Mouse (Mus musculus): Measurements from ENCODE around the gene Dctn5.
"Not testable (repeated sequence)": the region's sequence is repeated elsewhere in the genome, so short reads cannot be mapped to it uniquely, and the experiment has no call there.

The Dctn5 gene

DNA sequence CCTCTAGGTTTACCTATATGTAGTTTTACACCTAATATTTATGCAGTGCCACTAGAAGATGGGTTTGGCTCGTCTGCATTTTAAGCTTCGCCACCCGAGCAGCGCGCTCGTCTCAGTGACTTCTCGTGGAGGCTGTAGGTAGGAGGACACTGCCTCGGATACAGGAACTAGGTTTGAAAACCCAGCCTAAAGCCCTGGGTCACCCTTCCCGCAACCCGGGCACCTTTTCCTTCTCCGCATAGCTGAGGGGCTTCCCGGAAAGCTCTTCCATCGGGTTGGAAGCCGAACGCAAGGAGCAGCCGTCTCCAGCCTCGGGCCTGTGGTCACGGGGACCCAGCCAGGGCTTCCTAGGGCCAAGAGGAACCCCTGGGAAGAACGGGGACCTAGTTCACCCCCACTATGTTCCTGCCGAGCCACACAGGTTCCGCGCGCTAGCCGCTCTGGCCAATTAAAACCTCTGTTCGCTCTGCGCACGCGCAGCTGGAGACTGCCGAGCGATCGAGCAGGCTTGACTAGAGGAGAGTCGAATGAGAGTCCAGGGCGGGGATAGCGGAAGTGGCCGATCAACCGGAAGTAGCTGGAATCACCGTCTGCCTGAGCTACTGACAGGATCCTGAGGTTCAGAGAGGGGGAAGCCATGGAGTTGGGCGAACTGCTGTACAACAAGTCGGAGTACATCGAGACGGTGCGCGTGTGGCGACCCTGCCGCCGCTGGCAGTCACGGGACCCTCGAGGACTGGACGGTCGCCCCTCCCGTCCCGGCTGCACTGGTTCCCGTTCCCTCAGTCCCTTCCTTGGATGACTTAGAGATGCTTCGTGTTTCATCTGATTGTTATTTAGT, at the start of gene Dctn5, which contains the start of gene Palb2:
TSS of gene Dctn5 (plus strand) at position 545 of the 841 bp plus-strand sequence.
TSS of gene Palb2 (minus strand) at position 489 of the 841 bp plus-strand sequence.
- peak; percentile 97 for DNase-seq

DNA sequence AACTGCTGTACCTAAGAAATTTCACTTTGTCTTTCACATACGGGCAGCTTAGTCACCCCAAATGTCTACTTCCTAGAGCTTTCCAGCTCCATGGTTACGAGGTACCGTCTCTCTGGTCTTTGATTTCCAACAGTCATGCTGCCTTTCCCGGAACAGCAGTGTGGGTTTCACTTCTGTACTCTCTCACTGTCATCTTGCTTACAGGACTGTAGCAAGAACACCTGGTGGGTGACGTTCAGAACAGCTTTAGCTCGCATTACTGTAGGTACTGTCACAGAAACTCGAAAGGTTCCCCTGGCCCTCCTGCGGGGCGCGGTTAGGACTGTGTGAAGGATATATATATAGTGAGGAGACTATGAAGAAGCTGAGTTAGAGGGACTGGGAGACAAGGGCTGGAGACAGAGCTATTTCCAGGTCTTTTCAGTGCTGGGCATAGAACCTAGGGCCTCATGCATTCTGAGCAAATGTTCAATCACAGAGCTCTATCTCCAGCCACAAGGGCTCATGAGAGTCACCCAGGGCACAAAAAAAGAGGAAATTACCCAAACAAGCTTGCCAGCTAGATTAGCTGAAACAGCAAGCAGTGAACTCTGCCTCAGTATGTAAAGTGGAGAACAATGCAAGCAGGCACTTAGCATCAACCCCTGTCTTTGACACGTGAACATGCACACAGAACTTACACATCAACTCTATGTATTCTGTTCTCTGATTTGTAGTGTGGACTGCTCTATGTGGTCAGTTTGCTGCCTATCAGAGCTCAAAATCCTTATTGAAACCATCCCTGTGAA, 45.5 kb upstream of the Dctn5 start:
- DNase-seq = no peak

DNA sequence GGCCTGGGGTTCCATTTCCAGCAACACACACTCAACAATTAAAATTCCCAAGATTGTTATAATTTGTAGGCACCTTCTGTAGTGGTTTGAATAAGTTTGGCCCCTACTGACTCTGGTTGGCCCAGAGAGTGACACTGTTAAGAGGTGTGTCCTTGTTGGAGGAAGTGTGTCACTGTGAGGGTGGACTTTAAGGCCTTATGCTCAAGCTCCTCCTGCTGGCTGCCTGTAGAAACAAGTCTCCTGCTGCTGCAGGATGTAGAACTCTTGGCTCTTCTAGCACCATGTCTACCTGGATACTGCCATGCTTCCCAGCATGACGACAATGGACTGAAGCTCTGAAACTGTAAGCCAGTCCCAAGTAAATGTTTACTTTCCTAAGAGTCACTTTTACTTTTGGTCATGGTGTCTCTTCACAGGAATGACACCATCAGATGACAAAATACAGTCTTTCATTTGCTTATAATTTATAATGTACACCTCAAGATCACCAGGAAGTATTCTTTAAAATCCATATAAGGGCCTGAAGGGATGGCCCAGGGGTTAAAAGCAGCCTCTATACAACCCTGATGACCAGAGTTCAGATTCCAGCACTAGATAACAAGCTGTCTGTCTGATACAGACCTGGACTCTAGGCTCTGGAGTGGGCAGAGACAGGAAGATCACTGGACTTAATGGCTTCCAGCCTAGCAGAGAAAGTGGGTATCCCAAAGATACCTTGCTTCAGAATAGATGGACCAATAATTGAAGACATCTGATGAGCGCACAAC, 38.1 kb upstream of the Dctn5 start:
- no peak for DNase-seq

DNA sequence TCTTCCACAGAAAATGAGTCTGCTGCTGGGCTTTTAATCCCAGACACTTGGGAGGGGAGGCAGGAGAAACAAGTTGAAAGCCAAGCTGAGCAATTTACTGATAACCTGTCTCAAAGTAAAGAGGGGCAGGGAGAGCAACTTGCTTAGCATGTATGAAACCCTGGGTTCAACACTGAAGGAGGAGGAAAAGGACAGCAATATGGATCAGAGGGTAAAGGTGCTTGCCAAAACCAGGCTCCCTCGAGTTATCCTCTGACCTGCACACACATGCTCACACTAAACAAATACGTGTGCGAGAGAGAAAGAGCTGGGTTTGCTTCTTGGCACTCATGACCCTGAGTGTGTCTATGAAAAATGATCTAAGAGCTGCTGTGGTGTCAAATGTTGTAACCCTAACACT, 34.8 kb upstream of the Dctn5 start:
- no peak for DNase-seq

DNA sequence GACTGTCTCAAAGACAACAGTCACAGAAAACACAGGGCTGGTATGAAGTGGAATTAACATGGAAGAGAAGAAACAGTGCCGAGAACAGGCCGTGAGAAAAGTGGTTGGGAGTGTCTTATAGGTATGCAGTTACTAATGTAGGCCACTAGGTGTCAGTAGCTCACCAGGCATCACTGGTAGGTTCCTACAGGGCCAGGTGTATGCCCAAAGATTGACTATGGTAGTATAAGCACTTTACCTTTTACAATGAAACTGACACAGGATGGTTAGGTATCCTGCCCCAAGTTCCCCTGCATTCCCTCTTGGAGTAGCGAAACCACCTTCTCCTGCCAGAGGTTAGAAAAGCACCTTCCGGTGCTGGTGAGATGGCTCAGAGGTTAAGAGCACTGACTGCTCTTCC, 33.6 kb upstream of the Dctn5 start:
- DNase-seq = peak; percentile 58

DNA sequence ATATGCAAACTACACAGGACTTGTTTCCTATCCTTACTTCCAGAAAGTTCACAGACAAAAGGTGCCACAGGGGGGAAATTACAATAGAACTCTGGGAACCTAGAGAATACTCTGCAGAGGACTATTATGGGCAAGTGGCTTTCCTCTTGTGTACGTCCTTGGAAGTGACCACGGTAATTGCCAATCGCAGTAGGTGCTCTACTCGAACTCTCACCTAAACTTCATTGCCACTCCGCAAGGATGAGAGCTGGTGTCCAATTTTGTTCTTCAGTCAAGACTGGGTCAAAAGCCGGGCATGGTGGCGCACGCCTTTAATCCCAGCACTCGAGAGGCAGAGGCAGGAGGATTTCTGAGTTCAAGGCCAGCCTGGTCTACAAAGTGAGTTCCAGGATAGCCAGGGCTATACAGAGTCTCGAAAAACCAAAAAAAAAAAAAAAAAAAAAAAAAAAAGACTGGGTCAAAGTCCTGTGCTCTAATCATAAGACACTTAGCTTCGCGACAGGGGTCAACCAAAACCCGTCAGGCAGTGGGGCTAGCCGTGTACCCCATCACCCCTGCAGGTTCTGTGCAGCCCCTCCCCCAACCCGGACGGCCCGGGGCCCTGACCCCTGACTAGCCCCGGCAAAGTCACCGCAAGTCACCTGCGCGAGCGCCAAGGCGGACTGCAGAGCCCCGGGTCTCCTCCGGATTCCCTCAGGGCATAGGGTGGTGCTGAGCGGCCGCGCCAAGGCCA, 31.7 kb upstream of the Dctn5 start:
- not testable (repeated sequence) for DNase-seq

- peak; percentile 93 for DNase-seq
Observed at GRCm38 (mm10) chr7:122101747-122102244, 31.0 kb upstream of the Dctn5 start, which contains the start of gene Ndufab1. TSS of gene Ndufab1 (minus strand) at chr7:122101886.

GRCm38 (mm10) chr7:122108206-122108605, 24.6 kb upstream of the Dctn5 start:
- no peak for DNase-seq

DNA sequence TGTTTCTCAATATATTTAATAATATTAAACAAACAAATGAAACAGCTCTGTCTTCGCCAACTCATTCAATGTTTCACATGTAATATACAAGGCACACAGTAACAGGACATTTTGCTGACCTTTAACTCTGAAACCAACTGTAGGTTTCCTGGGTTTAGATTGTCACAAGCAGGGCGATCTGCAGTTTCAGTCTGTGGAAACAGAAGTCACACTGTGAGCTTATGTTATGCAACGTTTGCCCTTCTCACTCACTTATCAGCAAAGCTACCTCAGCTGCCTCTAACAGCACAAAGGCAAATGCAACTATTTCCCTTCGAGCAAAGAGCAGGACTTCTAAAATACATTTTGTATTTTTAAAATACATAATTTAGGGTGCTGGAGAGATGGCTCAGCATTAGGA, 9.3 kb upstream of the Dctn5 start:
- DNase-seq = no peak

DNA sequence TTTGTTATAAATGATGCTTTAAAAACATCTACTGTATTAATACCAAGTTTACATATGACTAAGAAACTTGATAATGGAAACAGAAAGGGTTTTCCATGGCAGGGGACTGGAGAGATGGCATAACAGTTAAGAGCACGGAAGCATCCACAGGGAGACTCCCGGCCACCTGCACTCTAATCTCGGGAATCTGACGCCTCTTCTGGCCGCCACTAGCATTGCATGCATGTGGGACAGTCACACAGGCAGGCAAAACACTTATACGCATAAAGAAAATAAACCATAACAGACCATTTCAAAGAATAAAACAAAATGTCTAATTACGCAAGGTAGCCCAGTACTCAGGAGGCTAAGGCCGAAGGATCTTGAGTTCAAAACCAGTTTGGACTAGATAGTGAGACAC, 7.2 kb upstream of the Dctn5 start:
- no peak for DNase-seq

DNA sequence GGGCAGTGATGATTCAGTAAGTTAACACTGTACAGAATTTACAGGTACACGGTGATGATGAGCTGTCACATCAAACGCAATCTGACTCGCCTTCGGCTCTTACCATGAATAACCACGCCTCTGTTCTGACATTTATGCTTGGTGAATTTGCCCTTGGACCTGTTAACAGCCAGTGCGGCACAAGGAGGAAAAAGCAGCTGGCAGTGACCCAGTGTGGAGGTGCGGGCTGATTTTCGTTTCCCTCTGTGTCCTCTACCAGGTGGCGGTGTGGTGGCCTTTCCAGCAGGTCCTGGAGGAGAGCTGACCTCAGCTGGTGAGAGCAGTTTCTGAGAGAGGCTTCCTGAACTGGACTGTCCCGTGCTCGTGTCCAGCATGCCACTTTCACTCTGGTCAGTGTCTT, 5.9 kb upstream of the Dctn5 start:
- peak; percentile 20 for DNase-seq

GRCm38 (mm10) chr7:122131834-122132233, 1.0 kb upstream of the Dctn5 start:
- no peak for DNase-seq

DNA sequence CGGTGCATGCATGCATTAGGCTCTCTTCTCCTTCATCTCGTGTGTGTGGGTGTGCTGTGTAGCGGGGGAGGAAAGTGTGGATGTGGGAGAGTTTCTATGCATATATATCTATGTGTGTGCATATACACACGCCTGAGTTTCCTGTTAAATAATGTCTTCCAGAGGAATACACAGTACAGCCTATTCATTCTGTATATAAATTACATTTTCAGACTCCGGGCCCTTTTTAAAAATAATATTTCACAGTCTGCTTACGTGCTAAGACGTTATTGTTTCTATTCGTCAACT, 441 bp downstream of the Dctn5 start:
- no peak for DNase-seq

DNA sequence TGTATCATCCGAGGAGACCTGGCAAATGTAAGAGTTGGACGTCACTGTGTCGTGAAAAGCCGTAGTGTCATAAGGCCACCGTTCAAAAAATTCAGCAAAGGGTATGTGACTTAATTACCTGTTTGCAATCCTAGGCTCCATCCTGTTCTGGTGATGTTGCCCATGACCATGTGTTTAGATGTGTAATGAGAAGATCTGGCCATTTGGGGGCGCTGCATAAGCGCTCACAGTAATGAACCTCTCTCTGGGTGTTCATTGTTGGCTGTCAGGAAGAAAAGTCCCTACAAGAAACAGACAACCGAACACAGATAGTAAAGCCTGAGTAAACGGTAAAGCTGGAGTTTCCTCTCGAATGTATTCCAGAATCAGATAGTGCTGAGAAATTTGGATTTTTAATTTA, 2.2 kb downstream of the Dctn5 start:
- peak; percentile 38 for DNase-seq

- no peak for DNase-seq
Observed at GRCm38 (mm10) chr7:122137071-122137470, 4.2 kb downstream of the Dctn5 start.

DNA sequence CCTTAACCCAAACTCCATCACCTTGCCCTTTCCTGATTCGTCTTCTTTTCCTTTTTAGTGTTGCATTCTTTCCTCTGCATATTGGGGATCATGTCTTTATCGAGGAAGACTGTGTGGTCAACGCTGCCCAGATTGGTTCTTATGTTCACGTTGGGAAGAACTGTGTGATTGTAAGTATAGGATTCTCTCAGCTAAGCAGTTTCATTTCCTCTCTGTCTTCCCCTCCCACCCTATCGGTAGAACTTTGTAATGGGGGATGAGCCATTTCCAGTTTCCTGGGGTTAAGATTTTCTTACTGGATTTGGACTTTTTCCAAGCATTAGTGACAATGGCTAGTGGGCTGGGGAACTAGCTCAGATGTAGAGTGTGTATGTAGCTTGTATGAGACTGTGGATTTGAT, 5.3 kb downstream of the Dctn5 start:
- no peak for DNase-seq

DNA sequence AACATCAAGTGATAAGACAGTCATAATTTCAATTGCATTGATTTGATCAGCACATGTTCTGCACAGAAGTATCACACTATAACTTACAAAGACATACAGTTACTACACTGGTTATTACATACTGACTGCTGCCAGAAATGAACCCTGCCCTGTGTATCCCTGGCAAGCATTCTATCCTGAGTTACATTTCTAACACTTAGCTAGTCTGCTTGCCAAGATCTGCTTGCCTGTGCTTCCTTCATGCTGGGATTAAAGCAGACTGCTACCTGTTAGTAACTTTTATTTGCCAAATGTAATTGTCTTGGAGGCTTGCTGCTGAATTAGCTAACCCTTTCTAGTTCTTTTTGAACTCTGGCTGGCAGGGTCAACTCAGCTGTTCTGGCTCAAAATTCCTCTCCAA, 8.2 kb downstream of the Dctn5 start:
- DNase-seq = no peak

DNA sequence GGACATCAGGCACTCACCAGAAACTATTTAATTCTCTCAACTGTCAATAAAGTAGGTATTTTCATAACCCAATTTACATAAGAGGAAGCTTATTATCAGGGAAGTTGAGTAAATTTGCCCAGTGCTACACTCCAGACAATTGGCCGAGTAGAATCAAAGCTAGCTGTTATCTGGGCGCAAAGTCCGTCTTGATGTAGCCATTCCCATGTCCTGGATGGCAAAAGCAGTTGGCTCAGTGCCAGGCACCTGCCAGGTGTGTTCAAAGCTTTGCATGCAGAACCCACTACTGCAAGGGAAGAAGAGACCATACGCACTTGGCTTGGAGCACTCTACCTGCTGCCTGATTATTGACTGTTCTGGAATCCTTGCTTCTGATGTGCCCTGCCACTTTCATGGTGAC, 19.6 kb downstream of the Dctn5 start:
- DNase-seq = no peak

GRCm38 (mm10) chr7:122158488-122158887, 25.6 kb downstream of the Dctn5 start:
- no peak for DNase-seq

- peak; percentile 81 for DNase-seq
Observed at GRCm38 (mm10) chr7:122158915-122159902, 26.4 kb downstream of the Dctn5 start, which contains the start of gene Plk1. TSS of gene Plk1 (plus strand) at chr7:122159439.

DNA sequence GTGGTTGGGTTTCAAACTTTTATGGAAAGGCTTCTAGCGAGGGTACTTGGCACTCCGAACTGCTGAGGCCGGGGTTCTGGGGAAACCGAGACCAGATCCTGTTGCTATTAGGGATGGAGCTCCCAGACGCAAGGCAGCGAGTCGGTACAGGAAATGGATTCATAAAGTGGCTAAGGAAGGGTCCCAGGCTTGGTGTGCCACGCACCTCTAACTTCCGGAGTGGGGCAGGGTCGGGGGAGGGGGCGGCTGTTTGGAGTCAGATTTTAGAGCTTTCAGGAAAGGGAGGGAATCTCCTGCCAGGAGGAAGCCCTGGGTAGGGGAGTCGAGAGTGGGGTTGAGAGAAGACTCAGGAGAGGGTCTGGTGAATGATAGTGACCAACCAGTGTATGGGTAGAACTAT, 27.2 kb downstream of the Dctn5 start:
- no peak for DNase-seq

Measured in kidney, adult 18-20 months (tissue).